Mouse (Mus musculus) heart, postnatal 25 days (tissue): ENCODE data around the gene Hook2. TPM values are rescaled to one million over a fixed set of nuclear protein-coding genes. Genes with fewer than 3 reads are reported as not detected.
A peak's percentile ranks its signal among the peaks of the same experiment; 100 is the strongest.

Experiments used
- DNase-seq: peaks from one replicate; pipeline ENCODE4 v3.0.0; 2022; ENCODE audit warnings: low spot score
- intact Hi-C: fragments of 180-260 bp; cut with DNase I; formaldehyde crosslinking; loops from one replicate; pipeline ENCODE4 v1.15.1; 2025
- total RNA-seq, 2 experiments: library from RNA; stranded (reverse); gene quantifications; 2 replicates each; pipeline ENCODE4 v1.2.3; 2021

Hook2 gene
- total RNA-seq, 2 experiments from 2014 or later, result 2.0 to 2.1 TPM

- no peak for DNase-seq
- intact Hi-C loops, result no loop called here
These were observed 31.2 kb downstream of the Hook2 start for GRCm38 (mm10) chr8:85021514-85022055.

- intact Hi-C loops, result no loop called here
- DNase-seq, result no peak
These were observed 33.4 kb downstream of the Hook2 start for GRCm38 (mm10) chr8:85023846-85024245.

- intact Hi-C loops, result no loop called here
- DNase-seq, result peak; percentile 65
These were observed 34.9 kb downstream of the Hook2 start, which contains the start of gene Asna1 for GRCm38 (mm10) chr8:85025098-85025932. TSS of gene Asna1 (minus strand) at chr8:85025281.

- peak; percentile 95 for DNase-seq
- intact Hi-C loops, result no loop called here
These were observed 36.5 kb downstream of the Hook2 start, which contains the start of gene Trir for GRCm38 (mm10) chr8:85026670-85027515. TSS of gene Trir (plus strand) at chr8:85026823.

- intact Hi-C loops, result no loop called here
- no peak for DNase-seq
These were observed 37.1 kb downstream of the Hook2 start for GRCm38 (mm10) chr8:85027516-85027855.

GRCm38 (mm10) chr8:85027922-85028321 lies 37.5 kb downstream of the Hook2 start:
- no peak for DNase-seq
- intact Hi-C loops, result no loop called here

- intact Hi-C loops, result no loop called here
- no peak for DNase-seq
These were observed 38.9 kb downstream of the Hook2 start for GRCm38 (mm10) chr8:85029271-85029670.

- no peak for DNase-seq
- intact Hi-C loops, result no loop called here
These were observed 42.4 kb downstream of the Hook2 start for GRCm38 (mm10) chr8:85032622-85033311.

- intact Hi-C loops, result no loop called here
- no peak for DNase-seq
These were observed 43.5 kb downstream of the Hook2 start for GRCm38 (mm10) chr8:85033867-85034266.

- DNase-seq, result no peak
- intact Hi-C loops, result no loop called here
These were observed 44.4 kb downstream of the Hook2 start for GRCm38 (mm10) chr8:85034764-85035163.

- no peak for DNase-seq
- intact Hi-C loops, result no loop called here
These were observed 44.8 kb downstream of the Hook2 start for GRCm38 (mm10) chr8:85035165-85035727.

GRCm38 (mm10) chr8:85035728-85036310 lies 45.4 kb downstream of the Hook2 start:
- intact Hi-C loops, result no loop called here
- no peak for DNase-seq

GRCm38 (mm10) chr8:85036381-85036717 lies 45.9 kb downstream of the Hook2 start:
- intact Hi-C loops, result no loop called here
- DNase-seq, result no peak

- intact Hi-C loops, result no loop called here
- peak; percentile 85 for DNase-seq
These were observed 46.4 kb downstream of the Hook2 start, which contains the start of gene Tnpo2 for GRCm38 (mm10) chr8:85036718-85037365. TSS of gene Tnpo2 (plus strand) at chr8:85036915.

- DNase-seq, result no peak
- intact Hi-C loops, result no loop called here
These were observed 46.9 kb downstream of the Hook2 start for GRCm38 (mm10) chr8:85037366-85037680.

GRCm38 (mm10) chr8:85037681-85038531 lies 47.5 kb downstream of the Hook2 start:
- peak; percentile 17 for DNase-seq
- intact Hi-C loops, result no loop called here

GRCm38 (mm10) chr8:85043619-85044018 lies 53.2 kb downstream of the Hook2 start:
- no peak for DNase-seq
- intact Hi-C loops, result no loop called here
